Mouse (Mus musculus) G1E (cell line): Measurements from ENCODE around the gene Dct. TPM values are rescaled to one million over a fixed set of nuclear protein-coding genes. Genes with fewer than 3 reads are reported as not detected.
A peak's percentile ranks its signal among the peaks of the same experiment; 100 is the strongest.

ENCODE experiments used
- ATAC-seq: 2 replicates; pipeline ENCODE4 v1.8.0; 2016; ENCODE audit warnings: mild to moderate bottlenecking; ENCODE audit not compliant: insufficient number of reproducible peaks, poor library complexity, low FRiP score, severe bottlenecking; ENCODE audit errors: extremely low read depth
- DNase-seq: peaks from one replicate; pipeline ENCODE4 v3.0.0; 2012; ENCODE audit warnings: low spot score
- H3K27me3 ChIP-seq: 2 replicates; pipeline ENCODE4 v1.6.1; 2012; ENCODE audit warnings: mild to moderate bottlenecking, low read length, inconsistent platforms; ENCODE audit not compliant: insufficient read depth
- H3K36me3 ChIP-seq: replicated peaks from 2 replicates; pipeline ENCODE3; 2012; ENCODE audit warnings: mild to moderate bottlenecking, inconsistent platforms
- H3K4me1 ChIP-seq: 2 replicates; pipeline ENCODE4 v1.6.1; 2012; ENCODE audit warnings: low read depth, low read length, inconsistent platforms, mixed read lengths; ENCODE audit not compliant: insufficient read depth
- H3K4me3 ChIP-seq: 2 replicates; pipeline ENCODE4 v1.5.1; 2012; ENCODE audit warnings: low read depth, mild to moderate bottlenecking, inconsistent platforms, low read length, moderate library complexity, mixed read lengths
- H3K9me3 ChIP-seq: replicated peaks from 2 replicates; pipeline ENCODE4 v1.6.1; 2012; ENCODE audit warnings: inconsistent platforms
- CTCF ChIP-seq: IDR thresholded peaks from 2 replicates; pipeline ENCODE4 v1.5.1; 2012; ENCODE audit warnings: low read depth, low read length, inconsistent platforms, mixed read lengths
- GATA1 ChIP-seq: IDR thresholded peaks from 2 replicates; pipeline ENCODE4 v1.6.1; 2012; ENCODE audit warnings: borderline replicate concordance, low read length, inconsistent platforms, mixed read lengths
- GATA2 ChIP-seq: IDR thresholded peaks from 2 replicates; pipeline ENCODE4 v1.6.1; 2012; ENCODE audit warnings: low read depth, low read length, inconsistent platforms, borderline replicate concordance
- POLR2AphosphoS5 ChIP-seq: IDR thresholded peaks from 2 replicates; pipeline ENCODE4 v1.6.1; 2012; ENCODE audit warnings: low read depth, low read length, inconsistent platforms; ENCODE audit not compliant: insufficient replicate concordance
- TAL1 ChIP-seq: conservative IDR thresholded peaks from 2 replicates; pipeline ENCODE4 v1.6.1; 2012; ENCODE audit warnings: low read depth, low read length, inconsistent platforms, mixed read lengths
- polyA plus RNA-seq: library from polyadenylated mRNA; stranded (reverse); fragments of >175 nt; gene quantifications from 2 replicates; pipeline ENCODE4 v1.2.3, GENCODE M21; 2012
- total RNA-seq, 2 experiments: library from RNA; stranded (forward) in 1 of 2; stranded (reverse) in 1 of 2; fragments of 200-1000 nt in 1 of 2; fragments of >200 nt in 1 of 2; fragmentation: Nextera tagmentation in 1 of 2; gene quantifications; 2 replicates each; pipeline ENCODE4 v1.2.3; 2014 to 2017

Dct gene
- total and polyA plus RNA-seq, 3 experiments, result 0.44 TPM; not detected in 2

GRCm38 (mm10) chr14:118088437-118089207 is 36.6 kb upstream of the Dct start:
- peak; percentile 55 for ATAC-seq
- Histone ChIP-seq H3K4me3 (peak overlapping the region; percentile 72), H3K27me3 (peaks cover 5% of the 10 kb centered on the region), H3K4me1 (peaks cover 16% of the 10 kb centered on the region), H3K9me3 (no peaks in the 10 kb centered on the region), H3K36me3 (no peaks in the 10 kb centered on the region)
- DNase-seq, result peak; percentile 31
- TF ChIP-seq TAL1 (no peak), CTCF (no peak), POLR2AphosphoS5 (no peak)

GRCm38 (mm10) chr14:118086271-118087035 is 34.4 kb upstream of the Dct start:
- H3K36me3 ChIP-seq, result no peaks in the 10 kb centered on the region
- H3K27me3 ChIP-seq, result peaks cover 5% of the 10 kb centered on the region
- peaks cover 16% of the 10 kb centered on the region for H3K4me1 ChIP-seq
- no peak overlapping the region for H3K4me3 ChIP-seq
- H3K9me3 ChIP-seq, result no peaks in the 10 kb centered on the region
- DNase-seq (no peak), ATAC-seq (no peak)
- no peak for TF ChIP-seq GATA1
- TF ChIP-seq TAL1, result no peak
- no peak for TF ChIP-seq POLR2AphosphoS5
- TF ChIP-seq CTCF, result no peak
- no peak for TF ChIP-seq GATA2

GRCm38 (mm10) chr14:118083851-118084250 is 31.8 kb upstream of the Dct start:
- no peak for TF ChIP-seq GATA1
- no peak for TF ChIP-seq TAL1
- no peak for TF ChIP-seq POLR2AphosphoS5
- no peak for TF ChIP-seq GATA2
- no peak for TF ChIP-seq CTCF
- Histone ChIP-seq H3K36me3 (no peaks in the 10 kb centered on the region), H3K9me3 (no peaks in the 10 kb centered on the region), H3K4me3 (no peak overlapping the region), H3K4me1 (peaks cover 6% of the 10 kb centered on the region), H3K27me3 (peaks cover 5% of the 10 kb centered on the region)
- ATAC-seq (no peak), DNase-seq (no peak)

DNA sequence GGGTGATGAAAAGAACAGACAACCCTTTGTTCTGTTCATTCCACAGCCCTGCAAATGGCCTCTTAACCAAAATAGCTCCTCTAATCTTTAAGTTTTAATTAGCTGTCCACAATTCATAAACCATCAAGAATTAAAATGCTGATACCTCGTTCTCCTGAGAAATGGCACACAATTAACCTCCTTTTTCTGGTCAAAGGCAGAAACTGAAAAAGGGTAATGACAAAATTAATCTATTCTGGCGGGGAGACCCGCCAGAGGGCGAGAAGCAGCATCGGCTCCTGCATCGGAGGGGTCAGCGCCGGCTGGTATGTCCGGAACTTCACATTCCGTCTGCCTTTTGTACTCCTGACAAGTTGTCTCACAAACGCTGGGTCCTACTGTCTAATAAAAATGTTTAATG is 28.6 kb upstream of the Dct start:
- DNase-seq (no peak), ATAC-seq (no peak)
- TF ChIP-seq GATA2 (no peak), CTCF (no peak), POLR2AphosphoS5 (no peak), GATA1 (no peak), TAL1 (no peak)
- Histone ChIP-seq H3K4me3 (no peak overlapping the region), H3K9me3 (no peaks in the 10 kb centered on the region), H3K4me1 (no peaks in the 10 kb centered on the region), H3K27me3 (peaks cover 5% of the 10 kb centered on the region), H3K36me3 (no peaks in the 10 kb centered on the region)

GRCm38 (mm10) chr14:118070100-118070499 is 18.1 kb upstream of the Dct start:
- Histone ChIP-seq H3K36me3 (no peaks in the 10 kb centered on the region), H3K4me1 (no peaks in the 10 kb centered on the region), H3K27me3 (no peaks in the 10 kb centered on the region; the same call in 1 of the 2 replicates), H3K4me3 (no peak overlapping the region), H3K9me3 (no peaks in the 10 kb centered on the region)
- TF ChIP-seq CTCF (no peak), GATA1 (no peak), GATA2 (no peak), TAL1 (no peak), POLR2AphosphoS5 (no peak)
- no peak for DNase-seq
- no peak for ATAC-seq

- H3K27me3 ChIP-seq, result no peaks in the 10 kb centered on the region; the same call in 1 of the 2 replicates
- ATAC-seq (no peak), DNase-seq (no peak)
- H3K36me3 ChIP-seq, result no peaks in the 10 kb centered on the region
- H3K4me3 ChIP-seq, result no peak overlapping the region
- H3K9me3 ChIP-seq, result no peaks in the 10 kb centered on the region
- H3K4me1 ChIP-seq, result no peaks in the 10 kb centered on the region
- TF ChIP-seq GATA1 (no peak), CTCF (no peak), GATA2 (no peak), TAL1 (no peak), POLR2AphosphoS5 (no peak)
These were observed 17.5 kb upstream of the Dct start for GRCm38 (mm10) chr14:118069439-118070079.
